Mouse (Mus musculus) liver, embryonic 11.5 days (tissue): ENCODE measurements around the gene Pitpnm2. TPM values are rescaled to one million over a fixed set of nuclear protein-coding genes. Genes with fewer than 3 reads are reported as not detected.

Source experiments
- ATAC-seq: fragments of 200-750 bp; cut with Nextera tagmentation; replicated peaks from 2 replicates; pipeline ENCODE4 v1.8.0; 2017; ENCODE audit warnings: moderate number of reproducible peaks, mild to moderate bottlenecking, moderate TSS enrichment, moderate library complexity; ENCODE audit not compliant: low FRiP score
- DNase-seq: peaks from one replicate; pipeline ENCODE4 v3.0.0-alpha.2; 2017; ENCODE audit warnings: low spot score
- H3K27ac ChIP-seq: fragments of 300-500 bp; sonication (generic); 2 replicates; pipeline ENCODE4 v1.5.1; 2014; ENCODE audit warnings: mild to moderate bottlenecking, low read depth, low read length, control low read depth
- H3K27me3 ChIP-seq: fragments of 300-500 bp; sonication (generic); replicated peaks from 2 replicates; pipeline ENCODE4 v1.6.1; 2014; ENCODE audit warnings: low read length, mixed read lengths; ENCODE audit not compliant: control insufficient read depth, insufficient read depth
- H3K36me3 ChIP-seq: fragments of 300-500 bp; sonication (generic); 2 replicates; pipeline ENCODE4 v1.6.1; 2014; ENCODE audit warnings: mild to moderate bottlenecking, low read length, moderate library complexity, mixed read lengths; ENCODE audit not compliant: control insufficient read depth, insufficient read depth
- H3K4me1 ChIP-seq: fragments of 300-500 bp; sonication (generic); replicated peaks from 2 replicates; pipeline ENCODE4 v1.6.1; 2014; ENCODE audit warnings: low read length, mixed read lengths; ENCODE audit not compliant: control insufficient read depth, insufficient read depth
- H3K4me2 ChIP-seq: fragments of 300-500 bp; sonication (generic); 2 replicates; pipeline ENCODE4 v1.6.1; 2014; ENCODE audit warnings: mild to moderate bottlenecking, control low read depth, moderate library complexity
- H3K4me3 ChIP-seq: fragments of 300-500 bp; sonication (generic); 2 replicates; pipeline ENCODE4 v1.5.1; 2014; ENCODE audit warnings: low read depth, low read length, control low read depth
- H3K9ac ChIP-seq: fragments of 300-500 bp; sonication (generic); 2 replicates; pipeline ENCODE4 v1.6.1; 2014; ENCODE audit warnings: low read depth, low read length, control low read depth
- H3K9me3 ChIP-seq: fragments of 300-500 bp; sonication (generic); 2 replicates; pipeline ENCODE4 v1.6.1; 2016; ENCODE audit warnings: low read length, inconsistent platforms, mixed read lengths; ENCODE audit not compliant: control insufficient read depth
- WGBS: fragments of 180-500 bp; shearing (Covaris S2); extraction: QIAGEN DNeasy Blood & Tissue Kit; methylation state at CpG from one replicate; pipeline ENCODE4 v1.1.7; 2014; 5-methylcytosine and 5-hydroxymethylcytosine counted together
- polyA plus RNA-seq: library from polyadenylated mRNA; unstranded; fragments of >200 nt; fragmentation: Nextera tagmentation; extraction: Ambion mirVana; gene quantifications from 2 replicates; pipeline ENCODE4 v1.2.1, GENCODE M21; 2014

The Pitpnm2 gene
- polyA plus RNA-seq, 1 experiment from 2014 or later, result 5.9 TPM

- peak overlapping the region; percentile 55; the same call in 1 of the 2 replicates for H3K27ac ChIP-seq
- no peak for ATAC-seq
- no peak overlapping the region for H3K4me3 ChIP-seq
- DNase-seq, result no peak
- H3K36me3 ChIP-seq, result no peaks in the 10 kb centered on the region
- no peak overlapping the region for H3K4me2 ChIP-seq
- H3K4me1 ChIP-seq, result peaks cover 47% of the 10 kb centered on the region
- WGBS, result 26% methylated on average over 10 of the region's 10 CpGs
- no peaks in the 10 kb centered on the region for H3K9me3 ChIP-seq
- H3K9ac ChIP-seq, result no peak overlapping the region
- no peaks in the 10 kb centered on the region for H3K27me3 ChIP-seq
These were observed 174.7 kb downstream of the Pitpnm2 start for GRCm38 (mm10) chr5:124074845-124075307.

- Histone ChIP-seq H3K36me3 (no peaks in the 10 kb centered on the region), H3K27ac (no peak overlapping the region), H3K9ac (no peak overlapping the region), H3K4me3 (no peak overlapping the region), H3K4me2 (no peak overlapping the region), H3K9me3 (no peaks in the 10 kb centered on the region), H3K4me1 (peaks cover 41% of the 10 kb centered on the region), H3K27me3 (no peaks in the 10 kb centered on the region)
- WGBS, result 58% methylated on average over 9 of the region's 9 CpGs
- ATAC-seq (no peak), DNase-seq (no peak)
These were observed 175.9 kb downstream of the Pitpnm2 start for GRCm38 (mm10) chr5:124073682-124074081.

DNA sequence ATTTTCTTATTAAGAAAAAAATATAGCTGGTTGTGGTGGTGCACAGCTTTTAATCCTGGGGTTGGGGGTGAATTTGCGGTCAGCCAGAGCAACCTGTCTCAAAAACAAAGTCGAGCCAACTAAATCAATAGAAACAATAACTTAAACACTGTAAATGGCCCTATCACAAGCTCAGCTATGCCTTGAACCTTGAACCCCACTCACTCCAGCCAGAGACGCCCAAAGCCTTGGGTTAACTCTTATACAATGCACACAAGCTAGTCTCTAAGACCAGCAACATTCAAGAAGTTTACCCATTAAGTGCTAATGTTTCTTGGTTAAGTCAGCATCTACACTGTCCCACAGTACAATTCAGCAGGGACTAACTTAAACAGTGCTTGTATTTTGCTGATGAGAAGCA, 179.9 kb downstream of the Pitpnm2 start:
- H3K27me3 ChIP-seq, result no peaks in the 10 kb centered on the region
- H3K9ac ChIP-seq, result no peak overlapping the region
- WGBS, result 79% methylated on average over 3 of the region's 3 CpGs
- H3K27ac ChIP-seq, result no peak overlapping the region
- H3K9me3 ChIP-seq, result no peaks in the 10 kb centered on the region
- ATAC-seq (no peak), DNase-seq (no peak)
- no peak overlapping the region for H3K4me2 ChIP-seq
- H3K4me3 ChIP-seq, result no peak overlapping the region
- peaks cover 12% of the 10 kb centered on the region; the same call in 1 of the 2 replicates for H3K4me1 ChIP-seq
- no peaks in the 10 kb centered on the region for H3K36me3 ChIP-seq

Other genes with a start within 250 kb of the Pitpnm2 start
- 31.3 TPM in 2 replicates for gene Vps37b, start 217.5 kb downstream of the Pitpnm2 start, polyA plus RNA-seq
- gene Abcb9, start 154.0 kb downstream of the Pitpnm2 start, polyA plus RNA-seq, result 4.1 and 4.8 TPM in 2 replicates
- 23.3 and 29.0 TPM in 2 replicates for gene Ogfod2, start 137.5 kb downstream of the Pitpnm2 start, polyA plus RNA-seq
- 122 and 138 TPM in 2 replicates for gene Arl6ip4, start 133.7 kb downstream of the Pitpnm2 start, polyA plus RNA-seq
- gene Mphosph9, start 78.2 kb upstream of the Pitpnm2 start, polyA plus RNA-seq, result 12.6 and 13.1 TPM in 2 replicates
- gene 2810006K23Rik, start 78.3 kb upstream of the Pitpnm2 start, polyA plus RNA-seq, result 14.6 and 15.5 TPM in 2 replicates
- 97.9 and 124 TPM in 2 replicates for gene Cdk2ap1, start 113.3 kb upstream of the Pitpnm2 start, polyA plus RNA-seq
- 75.2 and 86.4 TPM in 2 replicates for gene Sbno1, start 176.2 kb upstream of the Pitpnm2 start, polyA plus RNA-seq
- 132 and 145 TPM in 2 replicates for gene Kmt5a, start 190.2 kb upstream of the Pitpnm2 start, polyA plus RNA-seq
- 18.7 and 19.8 TPM in 2 replicates for gene Rilpl2, start 228.6 kb upstream of the Pitpnm2 start, polyA plus RNA-seq
- gene Snrnp35, start 233.4 kb upstream of the Pitpnm2 start, polyA plus RNA-seq, result 13.6 and 14.0 TPM in 2 replicates